Mouse (Mus musculus) heart, embryonic 12.5 days (tissue): Measurements from ENCODE around the gene Rasgef1b. TPM values are rescaled to one million over a fixed set of nuclear protein-coding genes. Genes with fewer than 3 reads are reported as not detected.

Experiments
- ATAC-seq: fragments of 200-750 bp; cut with Nextera tagmentation; 2 replicates; pipeline ENCODE4 v1.8.0; 2017; ENCODE audit warnings: moderate TSS enrichment, moderate library complexity; ENCODE audit not compliant: insufficient number of reproducible peaks, low FRiP score
- H3K27ac ChIP-seq: fragments of 300-500 bp; sonication (generic); 2 replicates; pipeline ENCODE4 v1.5.1; 2016; ENCODE audit warnings: mild to moderate bottlenecking, moderate library complexity; ENCODE audit not compliant: poor library complexity, severe bottlenecking
- H3K27me3 ChIP-seq: fragments of 300-500 bp; sonication (generic); replicated peaks from 2 replicates; pipeline ENCODE4 v1.6.1; 2016; ENCODE audit warnings: mild to moderate bottlenecking, moderate library complexity
- H3K36me3 ChIP-seq: fragments of 300-500 bp; sonication (generic); 2 replicates; pipeline ENCODE4 v1.6.1; 2016; ENCODE audit warnings: mild to moderate bottlenecking, moderate library complexity
- H3K4me1 ChIP-seq: fragments of 300-500 bp; sonication (generic); replicated peaks from 2 replicates; pipeline ENCODE4 v1.6.1; 2016; ENCODE audit warnings: mild to moderate bottlenecking
- H3K4me2 ChIP-seq: fragments of 300-500 bp; sonication (generic); 2 replicates; pipeline ENCODE4 v1.6.1; 2016; ENCODE audit warnings: mild to moderate bottlenecking, moderate library complexity
- H3K4me3 ChIP-seq: fragments of 300-500 bp; sonication (generic); 2 replicates; pipeline ENCODE4 v1.5.1; 2016; ENCODE audit warnings: mild to moderate bottlenecking
- H3K9ac ChIP-seq: fragments of 300-500 bp; sonication (generic); 2 replicates; pipeline ENCODE4 v1.6.1; 2016; ENCODE audit warnings: mild to moderate bottlenecking, moderate library complexity
- H3K9me3 ChIP-seq: fragments of 300-500 bp; sonication (generic); replicated peaks from 2 replicates; pipeline ENCODE4 v1.6.1; 2016; ENCODE audit warnings: mild to moderate bottlenecking, moderate library complexity
- WGBS: fragments of 180-500 bp; shearing (Covaris S2); methylation state at CpG from one replicate; pipeline ENCODE4 v1.1.7; 2016; 5-methylcytosine and 5-hydroxymethylcytosine counted together
- polyA plus RNA-seq: library from polyadenylated mRNA; unstranded; fragments of >200 nt; fragmentation: Nextera tagmentation; extraction: Ambion mirVana; gene quantifications from 2 replicates; pipeline ENCODE4 v1.2.1, GENCODE M21; 2016

Rasgef1b gene
- polyA plus RNA-seq, 1 experiment from 2014 or later = 44.7 TPM

DNA sequence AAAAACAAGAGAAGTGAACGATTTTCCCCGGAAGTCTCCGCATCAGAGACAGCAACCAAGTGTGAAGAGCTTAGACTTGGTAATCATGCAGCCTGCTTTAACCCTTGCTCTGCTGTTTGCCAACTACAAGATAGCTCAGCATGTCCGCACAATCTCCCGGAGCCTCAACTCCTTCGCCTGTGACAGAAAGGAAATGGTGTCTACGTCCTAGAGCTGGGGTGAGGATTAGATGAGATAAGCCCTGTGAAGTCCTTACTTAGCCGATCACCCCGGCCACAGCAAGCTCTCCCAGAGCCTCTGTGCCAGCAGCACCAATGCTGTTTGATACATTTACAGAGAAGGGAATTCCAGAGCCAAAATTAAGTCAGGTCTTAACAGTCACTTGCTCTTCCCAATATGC, 235.0 kb downstream of the Rasgef1b start:
- ATAC-seq = no peak; the same call in 1 of the 2 replicates
- H3K36me3 ChIP-seq = no peaks in the 10 kb centered on the region
- 18% methylated on average over 9 of the region's 9 CpGs for WGBS
- no peak overlapping the region for H3K4me3 ChIP-seq
- no peaks in the 10 kb centered on the region for H3K9me3 ChIP-seq
- no peak overlapping the region for H3K27ac ChIP-seq
- H3K27me3 ChIP-seq = no peaks in the 10 kb centered on the region
- H3K4me2 ChIP-seq = no peak overlapping the region
- no peak overlapping the region for H3K9ac ChIP-seq
- peaks cover 34% of the 10 kb centered on the region for H3K4me1 ChIP-seq

DNA sequence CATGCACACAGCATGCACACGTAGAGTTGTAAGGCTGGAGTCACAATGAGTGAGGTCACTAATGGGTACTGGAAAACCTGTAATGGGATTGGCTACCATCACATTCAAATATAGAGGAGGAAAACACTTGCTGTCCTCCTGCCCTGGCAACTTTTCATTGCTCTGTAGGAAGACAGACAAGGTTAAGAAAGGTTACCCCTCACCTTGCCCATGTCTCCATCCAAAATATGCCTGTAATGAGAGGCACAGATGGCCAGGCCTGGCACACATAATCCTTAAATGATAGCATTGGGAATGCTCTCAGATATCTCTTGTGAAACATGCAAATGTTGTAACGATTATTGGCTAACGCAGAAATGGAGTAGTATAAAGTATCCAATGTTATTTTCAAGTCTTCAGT, 235.8 kb downstream of the Rasgef1b start:
- no peak for ATAC-seq
- 88% methylated on average over 3 of the region's 3 CpGs for WGBS
- Histone ChIP-seq H3K27me3 (no peaks in the 10 kb centered on the region), H3K9ac (no peak overlapping the region), H3K4me1 (peaks cover 34% of the 10 kb centered on the region), H3K4me3 (no peak overlapping the region), H3K4me2 (no peak overlapping the region), H3K27ac (no peak overlapping the region), H3K9me3 (no peaks in the 10 kb centered on the region), H3K36me3 (no peaks in the 10 kb centered on the region)

DNA sequence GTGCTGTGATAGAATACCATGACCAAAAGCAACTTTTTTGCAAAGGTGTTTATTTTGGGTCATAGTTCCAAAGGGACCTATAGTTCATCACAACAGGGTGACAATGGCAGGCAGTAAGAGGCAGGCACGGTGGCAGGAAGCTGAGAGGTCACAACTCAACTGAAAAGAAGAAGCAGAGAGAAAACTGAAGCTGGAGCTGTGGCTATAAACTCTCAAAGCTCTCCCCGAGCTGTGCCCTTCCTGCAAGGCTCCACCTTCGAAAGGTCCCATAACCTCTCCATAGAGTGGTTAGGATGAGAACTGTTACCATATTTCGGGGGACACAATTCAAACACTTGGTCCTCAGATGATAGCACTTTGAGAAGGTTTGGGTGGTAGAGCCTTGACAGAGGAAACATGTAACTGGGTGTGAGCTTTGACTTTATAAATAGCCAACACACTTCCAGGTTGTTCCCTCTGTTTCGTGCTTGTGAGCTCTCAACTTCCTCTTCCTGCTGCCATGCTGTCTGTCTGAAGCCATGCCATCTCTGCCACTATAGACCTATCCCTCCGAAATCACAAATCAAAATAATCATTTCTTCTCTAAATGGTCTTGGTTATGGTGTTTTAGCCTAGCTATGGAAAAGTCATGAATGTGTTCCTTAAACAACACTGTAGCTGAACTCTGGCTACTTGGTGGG, 240.2 kb downstream of the Rasgef1b start:
- Histone ChIP-seq H3K4me2 (no peak overlapping the region), H3K36me3 (no peaks in the 10 kb centered on the region), H3K27ac (no peak overlapping the region), H3K27me3 (no peaks in the 10 kb centered on the region), H3K9me3 (no peaks in the 10 kb centered on the region), H3K9ac (no peak overlapping the region), H3K4me3 (no peak overlapping the region), H3K4me1 (peaks cover 10% of the 10 kb centered on the region)
- 77% methylated on average over 6 of the region's 6 CpGs for WGBS
- ATAC-seq = no peak

DNA sequence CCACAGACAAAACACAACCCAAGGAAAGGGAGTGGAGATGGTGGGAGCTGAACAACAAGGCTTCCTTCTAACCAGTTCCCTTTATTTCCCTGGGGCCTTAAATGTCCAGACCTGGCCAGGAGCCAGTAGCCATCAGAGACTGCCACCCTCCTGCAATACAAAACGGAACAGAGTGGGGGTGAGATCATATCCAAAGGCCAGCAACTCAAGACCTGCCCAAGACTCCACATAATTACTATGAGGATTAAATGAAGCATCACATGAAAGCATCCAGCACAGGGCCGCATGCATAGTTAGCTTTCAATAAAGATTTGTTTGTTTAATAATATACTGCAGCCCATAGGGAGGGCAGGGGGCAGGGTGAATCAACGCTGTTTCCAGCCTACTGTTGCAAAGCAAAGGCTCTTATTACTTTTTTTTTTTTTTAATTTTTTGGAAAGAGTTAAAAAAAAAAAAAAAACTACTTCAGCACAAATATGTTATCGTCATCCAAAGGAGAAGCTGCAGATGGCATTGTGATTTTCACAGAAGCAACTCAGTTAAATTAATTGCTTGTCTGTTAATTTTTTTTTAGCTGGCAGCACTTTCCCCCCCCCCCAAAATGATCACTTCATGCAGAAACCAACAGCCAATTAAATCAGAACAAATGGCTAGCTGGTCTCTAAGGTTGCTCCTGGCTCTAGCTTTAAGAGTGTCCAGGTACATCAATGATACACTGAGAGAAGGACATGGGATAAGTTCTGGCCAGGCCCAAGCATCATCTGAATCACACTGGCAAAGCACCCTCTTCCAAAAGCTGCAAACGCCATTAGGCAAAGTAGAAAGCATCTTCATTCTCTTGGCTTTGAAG, 241.6 kb downstream of the Rasgef1b start:
- Histone ChIP-seq H3K9ac (no peak overlapping the region), H3K27me3 (no peaks in the 10 kb centered on the region), H3K9me3 (no peaks in the 10 kb centered on the region), H3K4me2 (no peak overlapping the region), H3K36me3 (no peaks in the 10 kb centered on the region), H3K27ac (no peak overlapping the region), H3K4me1 (peaks cover 12% of the 10 kb centered on the region), H3K4me3 (no peak overlapping the region)
- WGBS = 77% methylated on average over 5 of the region's 5 CpGs
- ATAC-seq = no peak

DNA sequence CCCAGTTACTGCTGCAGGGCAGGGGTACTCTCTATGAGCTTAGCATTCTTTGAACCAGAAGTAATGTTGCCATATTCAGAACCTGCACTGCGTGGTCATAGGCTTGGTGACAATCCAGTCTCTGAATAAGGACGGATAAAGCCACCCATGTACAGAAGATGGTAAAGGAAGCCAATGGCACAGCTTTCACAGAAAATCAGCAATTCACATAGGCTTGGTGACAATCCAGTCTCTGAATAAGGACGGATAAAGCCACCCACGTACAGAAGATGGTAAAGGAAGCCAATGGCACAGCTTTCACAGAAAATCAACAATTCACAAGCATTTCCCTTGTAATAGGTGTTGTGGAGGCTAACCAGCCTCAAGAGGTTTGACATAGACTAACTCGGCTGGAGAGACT, 245.7 kb downstream of the Rasgef1b start:
- no peaks in the 10 kb centered on the region for H3K27me3 ChIP-seq
- no peaks in the 10 kb centered on the region for H3K36me3 ChIP-seq
- H3K4me2 ChIP-seq = no peak overlapping the region
- WGBS = 81% methylated on average over 5 of the region's 5 CpGs
- peaks cover 40% of the 10 kb centered on the region for H3K4me1 ChIP-seq
- no peaks in the 10 kb centered on the region for H3K9me3 ChIP-seq
- no peak overlapping the region for H3K27ac ChIP-seq
- no peak overlapping the region for H3K9ac ChIP-seq
- no peak for ATAC-seq
- H3K4me3 ChIP-seq = no peak overlapping the region

DNA sequence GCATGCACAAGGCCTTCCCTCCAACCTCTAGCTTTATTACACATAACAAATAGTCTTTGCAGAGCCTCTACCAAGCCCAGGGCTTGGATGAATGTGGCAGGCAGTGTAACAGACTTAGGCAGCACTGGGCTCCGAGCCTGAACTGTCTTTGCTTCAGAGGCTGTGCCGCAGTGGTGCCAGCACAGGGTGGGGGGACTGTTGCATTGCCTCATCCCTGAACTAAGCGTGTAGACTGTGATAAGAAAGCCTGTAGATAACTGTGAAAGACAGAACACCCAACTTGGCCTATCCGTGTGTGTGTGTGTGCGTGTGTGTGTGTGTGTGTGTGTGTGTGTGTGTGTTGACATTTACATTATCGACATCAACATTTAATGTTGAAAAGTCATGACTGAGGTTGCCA, 246.3 kb downstream of the Rasgef1b start:
- no peak for ATAC-seq
- Histone ChIP-seq H3K27me3 (no peaks in the 10 kb centered on the region), H3K9me3 (no peaks in the 10 kb centered on the region), H3K4me1 (peaks cover 45% of the 10 kb centered on the region), H3K36me3 (no peaks in the 10 kb centered on the region), H3K9ac (no peak overlapping the region), H3K27ac (no peak overlapping the region), H3K4me2 (no peak overlapping the region), H3K4me3 (no peak overlapping the region)
- 77% methylated on average over 6 of the region's 6 CpGs for WGBS

DNA sequence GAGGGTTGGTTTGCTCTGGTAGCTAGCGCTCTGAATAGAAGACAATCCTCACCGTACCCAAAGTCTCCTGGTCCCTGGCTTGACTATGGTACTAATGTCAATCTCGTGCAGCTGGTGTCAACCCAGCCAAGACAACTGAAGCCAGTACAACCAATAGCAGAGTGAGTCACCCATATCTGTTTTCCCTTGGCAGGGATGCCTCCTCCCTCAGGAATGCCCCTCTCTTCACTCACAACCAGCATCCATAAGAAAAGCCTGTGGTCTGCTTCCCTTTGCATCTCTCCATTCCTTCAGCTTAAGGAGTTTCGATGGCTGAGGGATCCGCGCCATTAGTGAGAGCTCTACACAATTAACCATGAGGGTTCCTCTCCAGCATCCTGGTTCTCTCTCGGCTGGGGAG, 246.8 kb downstream of the Rasgef1b start:
- Histone ChIP-seq H3K9me3 (no peaks in the 10 kb centered on the region), H3K4me1 (peaks cover 45% of the 10 kb centered on the region), H3K4me2 (no peak overlapping the region), H3K27ac (no peak overlapping the region), H3K4me3 (no peak overlapping the region), H3K9ac (no peak overlapping the region), H3K36me3 (no peaks in the 10 kb centered on the region), H3K27me3 (no peaks in the 10 kb centered on the region)
- ATAC-seq = no peak
- 79% methylated on average over 7 of the region's 7 CpGs for WGBS

DNA sequence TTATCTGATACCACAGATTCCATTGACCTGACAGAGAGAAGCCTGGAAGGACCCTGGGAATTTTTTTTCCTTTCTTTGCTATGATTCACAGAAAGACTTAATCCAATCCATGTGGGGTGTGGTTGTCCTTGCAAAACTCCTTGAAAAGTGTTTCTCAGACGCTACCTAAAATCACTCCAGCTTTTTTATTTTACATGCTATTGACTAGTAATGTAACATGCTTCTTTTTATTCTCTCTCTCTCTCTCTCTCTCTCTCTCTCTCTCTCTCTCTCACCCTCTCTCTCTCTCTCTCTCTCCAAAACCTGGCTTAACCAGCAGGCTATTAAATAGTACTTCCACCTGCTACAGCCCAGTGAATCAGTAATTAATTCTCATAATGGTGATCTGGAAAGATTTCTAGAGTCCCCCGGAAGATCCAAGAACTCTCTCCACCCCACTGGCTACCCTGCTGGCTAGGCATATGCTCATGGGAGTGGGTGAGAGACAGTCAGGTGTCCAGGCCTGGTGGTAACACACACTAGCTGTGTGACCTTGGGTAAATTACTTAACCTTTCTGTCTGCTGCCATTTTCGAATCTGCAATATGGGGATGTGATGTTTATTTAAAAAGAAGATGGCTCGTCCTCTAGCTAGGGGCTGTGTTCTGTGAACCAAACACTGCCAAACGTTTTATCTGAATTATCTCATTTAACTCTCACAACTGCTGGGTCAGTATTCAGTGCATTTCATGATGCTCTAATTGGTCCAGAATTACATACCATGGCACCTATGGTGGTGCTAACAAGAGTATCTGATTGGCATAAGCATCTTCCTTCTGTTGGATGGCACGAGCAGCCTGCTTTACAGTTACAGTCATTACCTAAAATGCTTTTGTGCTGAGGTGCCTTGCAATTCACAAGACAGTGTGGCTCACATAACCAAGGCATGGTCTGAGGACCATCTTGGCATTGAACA, 248.5 kb downstream of the Rasgef1b start:
- Histone ChIP-seq H3K4me1 (peaks cover 47% of the 10 kb centered on the region), H3K27me3 (no peaks in the 10 kb centered on the region), H3K36me3 (no peaks in the 10 kb centered on the region), H3K4me2 (peak overlapping the region; percentile 64), H3K9ac (no peak overlapping the region), H3K27ac (peak overlapping the region; percentile 78), H3K9me3 (no peaks in the 10 kb centered on the region), H3K4me3 (no peak overlapping the region)
- 74% methylated on average over 6 of the region's 6 CpGs for WGBS
- no peak for ATAC-seq

DNA sequence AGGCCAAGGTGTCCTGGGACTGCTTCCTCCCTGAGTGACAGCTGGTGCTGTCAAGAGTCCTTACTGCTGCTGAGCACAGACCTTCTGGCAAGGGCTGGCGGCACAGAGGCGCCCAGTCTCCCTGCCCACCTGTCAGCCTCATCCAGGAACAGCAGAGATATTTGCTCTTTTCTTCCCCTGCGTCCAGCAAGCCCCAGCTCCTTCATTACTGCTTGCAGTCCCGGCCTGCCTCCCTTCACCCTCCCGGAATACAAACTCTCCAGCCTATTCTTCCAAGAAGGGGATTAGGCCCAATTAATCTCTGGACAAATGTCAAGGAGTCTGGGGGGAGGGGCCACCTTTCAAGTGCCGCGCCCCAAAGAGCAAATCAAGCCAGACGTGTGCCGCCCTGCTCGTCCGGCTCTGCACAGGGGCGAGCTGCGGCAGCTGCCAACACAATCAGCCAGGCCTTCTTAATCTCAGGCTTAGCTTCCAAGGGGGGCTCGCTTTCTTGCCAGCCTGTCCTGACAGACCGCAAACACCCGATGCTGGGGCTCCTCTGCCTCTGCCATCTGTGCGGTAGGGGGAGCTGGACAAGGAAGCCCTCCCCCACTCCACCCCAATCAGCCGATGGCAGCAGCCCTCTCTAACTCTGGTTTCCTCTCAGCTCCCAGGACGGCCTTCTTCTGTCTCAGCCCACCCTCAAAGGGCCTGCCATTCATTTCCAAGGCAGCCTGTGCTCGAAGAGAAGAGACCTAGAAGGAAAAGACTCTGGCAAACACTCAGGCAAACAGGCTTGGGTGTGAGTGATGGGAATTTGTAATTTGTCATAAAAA, 249.4 kb downstream of the Rasgef1b start:
- no peaks in the 10 kb centered on the region for H3K27me3 ChIP-seq
- peak; percentile 72 for ATAC-seq
- H3K9me3 ChIP-seq = no peaks in the 10 kb centered on the region
- peak overlapping the region; percentile 64 for H3K4me2 ChIP-seq
- 2% methylated on average over 20 of the region's 20 CpGs for WGBS
- peak overlapping the region; percentile 78 for H3K27ac ChIP-seq
- H3K9ac ChIP-seq = peak overlapping the region; percentile 57
- peaks cover 47% of the 10 kb centered on the region for H3K4me1 ChIP-seq
- H3K4me3 ChIP-seq = peak overlapping the region; percentile 23
- H3K36me3 ChIP-seq = no peaks in the 10 kb centered on the region

DNA sequence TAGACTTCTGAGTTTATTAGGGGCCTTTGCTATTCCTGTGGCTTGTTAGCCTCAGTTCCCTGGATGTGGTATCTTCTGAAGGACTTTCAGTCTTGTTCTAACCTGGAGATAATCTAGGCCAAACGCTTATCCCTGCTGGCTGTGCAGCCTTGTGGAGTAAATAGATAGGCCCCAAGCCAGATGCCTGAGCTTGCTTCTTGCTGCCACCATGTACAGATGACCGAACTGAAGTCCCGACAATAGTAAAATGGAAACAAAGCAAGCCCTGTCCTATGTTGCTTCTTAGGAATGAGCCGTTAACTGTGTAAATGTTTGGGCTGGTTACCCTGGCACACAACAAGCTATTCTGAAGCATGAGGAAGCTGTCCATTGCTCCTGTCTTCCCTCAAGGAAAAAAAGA, 250.1 kb downstream of the Rasgef1b start:
- no peak overlapping the region for H3K4me3 ChIP-seq
- WGBS = 12% methylated on average over 4 of the region's 4 CpGs
- no peaks in the 10 kb centered on the region for H3K27me3 ChIP-seq
- H3K36me3 ChIP-seq = no peaks in the 10 kb centered on the region
- no peak overlapping the region for H3K9ac ChIP-seq
- no peaks in the 10 kb centered on the region for H3K9me3 ChIP-seq
- H3K27ac ChIP-seq = peak overlapping the region; percentile 78
- peaks cover 47% of the 10 kb centered on the region for H3K4me1 ChIP-seq
- no peak for ATAC-seq
- no peak overlapping the region; the same call in 1 of the 2 replicates for H3K4me2 ChIP-seq
